In genomic region chr5:117355648-117356303, GRCm38 (mm10) we compare ENCODE assay signal across 8 mouse cellular contexts. TPM values are rescaled to one million over a fixed set of nuclear protein-coding genes. Genes with fewer than 3 reads are reported as not detected.
DNase-seq lines count a peak whose midpoint lies in the region; ATAC-seq and TF ChIP-seq lines count a peak whose summit lies in the region.

No protein-coding gene starts in this region.

- WGBS in kidney, postnatal 0 days: 35% methylated on average over 14 of the region's 14 CpGs
- WGBS in embryonic facial prominence, embryonic 14.5 days: 51% methylated on average over 14 of the region's 14 CpGs
- 50% methylated on average over 14 of the region's 14 CpGs for WGBS in limb, embryonic 11.5 days
- 48% methylated on average over 14 of the region's 14 CpGs for WGBS in neural tube, embryonic 14.5 days

- no peaks in the 10 kb centered on the region for H3K36me3 ChIP-seq in kidney, postnatal 0 days (ENCODE audit: insufficient read depth, low read length)
- H3K36me3 ChIP-seq in embryonic facial prominence, embryonic 14.5 days (ENCODE audit: control insufficient read depth, insufficient read depth, low read length): no peaks in the 10 kb centered on the region
- H3K36me3 ChIP-seq in limb, embryonic 11.5 days (ENCODE audit: control insufficient read depth, insufficient read depth, low read length): no peaks in the 10 kb centered on the region
- no peaks in the 10 kb centered on the region for H3K36me3 ChIP-seq in neural tube, embryonic 14.5 days (ENCODE audit: control insufficient read depth, insufficient read depth, low read length)

- no peak overlapping the region; the same call in 1 of the 2 replicates for H3K9ac ChIP-seq in kidney, postnatal 0 days (ENCODE audit: low read depth, low read length)
- H3K9ac ChIP-seq in embryonic facial prominence, embryonic 14.5 days (ENCODE audit: low read depth, low read length): no peak overlapping the region
- no peak overlapping the region for H3K9ac ChIP-seq in limb, embryonic 11.5 days (ENCODE audit: low read length)
- no peak overlapping the region for H3K9ac ChIP-seq in neural tube, embryonic 14.5 days (replicated peaks; ENCODE audit: low read depth, low read length)

- H3K4me1 ChIP-seq in kidney, postnatal 0 days (replicated peaks; ENCODE audit: insufficient read depth, low read length): peaks cover 15% of the 10 kb centered on the region; the same call in 1 of the 2 replicates
- H3K4me1 ChIP-seq in embryonic facial prominence, embryonic 14.5 days (ENCODE audit: control insufficient read depth, insufficient read depth, low read length): peaks cover 21% of the 10 kb centered on the region
- H3K4me1 ChIP-seq in limb, embryonic 11.5 days (ENCODE audit: control insufficient read depth, insufficient read depth, low read length): peaks cover 13% of the 10 kb centered on the region
- peaks cover 22% of the 10 kb centered on the region for H3K4me1 ChIP-seq in neural tube, embryonic 14.5 days (ENCODE audit: control insufficient read depth, insufficient read depth, low read length)

- no peaks in the 10 kb centered on the region for H3K27me3 ChIP-seq in kidney, postnatal 0 days (ENCODE audit: insufficient read depth, low read length)
- H3K27me3 ChIP-seq in embryonic facial prominence, embryonic 14.5 days (replicated peaks; ENCODE audit: control insufficient read depth, insufficient read depth, low read length): no peaks in the 10 kb centered on the region
- no peaks in the 10 kb centered on the region for H3K27me3 ChIP-seq in limb, embryonic 11.5 days (ENCODE audit: control insufficient read depth, insufficient read depth, low read length)
- no peaks in the 10 kb centered on the region for H3K27me3 ChIP-seq in neural tube, embryonic 14.5 days (ENCODE audit: control insufficient read depth, insufficient read depth, low read length)

- peak overlapping the region; percentile 92 for H3K4me2 ChIP-seq in kidney, postnatal 0 days (ENCODE audit: low read length)
- peak overlapping the region; percentile 93 for H3K4me2 ChIP-seq in embryonic facial prominence, embryonic 14.5 days (ENCODE audit: low read depth, low read length)
- peak overlapping the region; percentile 93 for H3K4me2 ChIP-seq in limb, embryonic 11.5 days (ENCODE audit: low read depth, severe bottlenecking)
- peak overlapping the region; percentile 66 for H3K4me2 ChIP-seq in neural tube, embryonic 14.5 days (ENCODE audit: low read depth, low read length)

- DNase-seq in kidney, postnatal 0 days (ENCODE audit: low spot score): no peak
- DNase-seq in kidney, postnatal 4 days: no peak
- no peak for DNase-seq in embryonic facial prominence, embryonic 14.5 days (ENCODE audit: low spot score)
- no peak for DNase-seq in limb, embryonic 11.5 days (ENCODE audit: low spot score)
- no peak for DNase-seq in gastrocnemius, postnatal 10 days
- DNase-seq in adrenal gland, postnatal 36 days: no peak
- DNase-seq in layer of hippocampus, adult 9-11 months: no peak

- no peaks in the 10 kb centered on the region for H3K9me3 ChIP-seq in kidney, postnatal 0 days (replicated peaks; ENCODE audit: low read length)
- no peaks in the 10 kb centered on the region for H3K9me3 ChIP-seq in embryonic facial prominence, embryonic 14.5 days (ENCODE audit: control insufficient read depth, low read length)
- H3K9me3 ChIP-seq in limb, embryonic 11.5 days (ENCODE audit: control insufficient read depth, low read length): no peaks in the 10 kb centered on the region
- H3K9me3 ChIP-seq in neural tube, embryonic 14.5 days (ENCODE audit: control insufficient read depth, low read length): no peaks in the 10 kb centered on the region

- peak overlapping the region; percentile 97 for H3K27ac ChIP-seq in kidney, postnatal 0 days
- peak overlapping the region; percentile 81 for H3K27ac ChIP-seq in embryonic facial prominence, embryonic 14.5 days (replicated peaks; ENCODE audit: low read depth, low read length)
- H3K27ac ChIP-seq in limb, embryonic 11.5 days (replicated peaks; ENCODE audit: low read depth, low read length): no peak overlapping the region
- no peak overlapping the region for H3K27ac ChIP-seq in neural tube, embryonic 14.5 days (ENCODE audit: low read depth, low read length)

- ATAC-seq in kidney, postnatal 0 days (replicated peaks; ENCODE audit: low FRiP score, low read depth): no peak
- ATAC-seq in embryonic facial prominence, embryonic 14.5 days (ENCODE audit: low read depth): no peak
- no peak for ATAC-seq in limb, embryonic 11.5 days (ENCODE audit: insufficient number of reproducible peaks, low FRiP score, low TSS enrichment, low read depth)
- ATAC-seq in neural tube, embryonic 14.5 days (ENCODE audit: low read depth): no peak

- TF ChIP-seq CTCF in kidney, postnatal 0 days (IDR thresholded peaks at IDR 0.05; ENCODE audit: low read depth): peak; percentile 57

- peak overlapping the region; percentile 97 for H3K4me3 ChIP-seq in kidney, postnatal 0 days (replicated peaks; ENCODE audit: low read depth, low read length)
- H3K4me3 ChIP-seq in embryonic facial prominence, embryonic 14.5 days (ENCODE audit: low read depth, low read length): no peak overlapping the region
- H3K4me3 ChIP-seq in limb, embryonic 11.5 days (ENCODE audit: low read depth, low read length): peak overlapping the region; percentile 94; the same call in 1 of the 2 replicates
- no peak overlapping the region for H3K4me3 ChIP-seq in neural tube, embryonic 14.5 days (ENCODE audit: low read depth, low read length)

RNA-seq across cellular contexts. Expression of gene Wsb2, which starts 1.3 kb away (rescaled TPM):
- polyA plus RNA-seq in kidney, postnatal 0 days (2015; fragmentation: Nextera tagmentation; extraction: Ambion mirVana): 89.3 and 92.2 TPM in 2 replicates
- polyA plus RNA-seq in embryonic facial prominence, embryonic 14.5 days (2014; fragmentation: Nextera tagmentation; extraction: Ambion mirVana): 88.0 and 89.6 TPM in 2 replicates
- 38.7 and 43.0 TPM in 2 replicates for polyA plus RNA-seq in limb, embryonic 11.5 days (2014; fragmentation: Nextera tagmentation; extraction: Ambion mirVana)
- polyA plus RNA-seq in neural tube, embryonic 14.5 days (2014; fragmentation: Nextera tagmentation; extraction: Ambion mirVana): 281 and 293 TPM in 2 replicates
- 10 to 100 TPM; 80.3 to 83.1 TPM for total RNA-seq in gastrocnemius, postnatal 10 days (2021)
- total RNA-seq in adrenal gland, postnatal 36 days (2021): 100 to 1,000 TPM; 134 to 135 TPM

RNA-seq across cellular contexts. Expression of gene Rfc5, which starts 33.1 kb away (rescaled TPM):
- 54.7 and 60.2 TPM in 2 replicates for polyA plus RNA-seq in kidney, postnatal 0 days (2015; fragmentation: Nextera tagmentation; extraction: Ambion mirVana)
- 61.9 and 69.1 TPM in 2 replicates for polyA plus RNA-seq in embryonic facial prominence, embryonic 14.5 days (2014; fragmentation: Nextera tagmentation; extraction: Ambion mirVana)
- polyA plus RNA-seq in limb, embryonic 11.5 days (2014; fragmentation: Nextera tagmentation; extraction: Ambion mirVana): 121 and 123 TPM in 2 replicates
- polyA plus RNA-seq in neural tube, embryonic 14.5 days (2014; fragmentation: Nextera tagmentation; extraction: Ambion mirVana): 23.8 and 26.7 TPM in 2 replicates
- 1 to 10 TPM; 7.5 to 8.5 TPM for total RNA-seq in gastrocnemius, postnatal 10 days (2021)
- 1 to 10 TPM; 7.5 to 8.7 TPM for total RNA-seq in adrenal gland, postnatal 36 days (2021)

RNA-seq across cellular contexts. Expression of gene Vsig10, which starts 36.9 kb away (rescaled TPM):
- polyA plus RNA-seq in kidney, postnatal 0 days (2015; fragmentation: Nextera tagmentation; extraction: Ambion mirVana): 9.5 and 11.6 TPM in 2 replicates
- 3.9 TPM in 2 replicates for polyA plus RNA-seq in embryonic facial prominence, embryonic 14.5 days (2014; fragmentation: Nextera tagmentation; extraction: Ambion mirVana)
- 2.1 and 2.7 TPM in 2 replicates for polyA plus RNA-seq in limb, embryonic 11.5 days (2014; fragmentation: Nextera tagmentation; extraction: Ambion mirVana)
- 1.1 and 1.2 TPM in 2 replicates for polyA plus RNA-seq in neural tube, embryonic 14.5 days (2014; fragmentation: Nextera tagmentation; extraction: Ambion mirVana)
- 10 to 100 TPM in 1 of 2 experiments, 1 to 10 TPM in 1; 8.6 to 11.9 TPM for total RNA-seq in gastrocnemius, postnatal 10 days (2021)
- total RNA-seq in adrenal gland, postnatal 36 days (2021): 10 to 100 TPM; 16.3 to 23.0 TPM

RNA-seq across cellular contexts. Expression of gene Ksr2, which starts 58.0 kb away (rescaled TPM):
- 0.42 and 0.71 TPM in 2 replicates for polyA plus RNA-seq in kidney, postnatal 0 days (2015; fragmentation: Nextera tagmentation; extraction: Ambion mirVana)
- polyA plus RNA-seq in embryonic facial prominence, embryonic 14.5 days (2014; fragmentation: Nextera tagmentation; extraction: Ambion mirVana): 0.33 and 0.81 TPM in 2 replicates
- 0.06 and 0.11 TPM in 2 replicates for polyA plus RNA-seq in limb, embryonic 11.5 days (2014; fragmentation: Nextera tagmentation; extraction: Ambion mirVana)
- polyA plus RNA-seq in neural tube, embryonic 14.5 days (2014; fragmentation: Nextera tagmentation; extraction: Ambion mirVana): 8.5 and 11.3 TPM in 2 replicates
- total RNA-seq in gastrocnemius, postnatal 10 days (2021): under 1 TPM; 0.16 to 0.27 TPM
- total RNA-seq in adrenal gland, postnatal 36 days (2021): 1 to 10 TPM; 2.5 to 3.9 TPM

Comparison
In these comparisons a context has a peak if more than half of its experiments do, and no peak if none do; other contexts are left out.
1. H3K27ac ChIP-seq: peak in kidney, postnatal 0 days (single experiment) and embryonic facial prominence, embryonic 14.5 days (single experiment); none in limb, embryonic 11.5 days (single experiment) and neural tube, embryonic 14.5 days (single experiment).
2. H3K4me3 ChIP-seq: peak in kidney, postnatal 0 days (single experiment) and limb, embryonic 11.5 days (single experiment); none in embryonic facial prominence, embryonic 14.5 days (single experiment) and neural tube, embryonic 14.5 days (single experiment).
3. Peak in every context shown above with its lines, with median percentiles within 50 percentile points of each other: H3K4me2 ChIP-seq.